Mouse (Mus musculus) heart, embryonic 12.5 days (tissue): Measurements from ENCODE around the gene Slc13a5. TPM values are rescaled to one million over a fixed set of nuclear protein-coding genes. Genes with fewer than 3 reads are reported as not detected.

ENCODE experiments used
- ATAC-seq: fragments of 200-750 bp; cut with Nextera tagmentation; 2 replicates; pipeline ENCODE4 v1.8.0; 2017; ENCODE audit warnings: moderate TSS enrichment, moderate library complexity; ENCODE audit not compliant: insufficient number of reproducible peaks, low FRiP score
- H3K27ac ChIP-seq: fragments of 300-500 bp; sonication (generic); 2 replicates; pipeline ENCODE4 v1.5.1; 2016; ENCODE audit warnings: mild to moderate bottlenecking, moderate library complexity; ENCODE audit not compliant: poor library complexity, severe bottlenecking
- H3K27me3 ChIP-seq: fragments of 300-500 bp; sonication (generic); replicated peaks from 2 replicates; pipeline ENCODE4 v1.6.1; 2016; ENCODE audit warnings: mild to moderate bottlenecking, moderate library complexity
- H3K36me3 ChIP-seq: fragments of 300-500 bp; sonication (generic); 2 replicates; pipeline ENCODE4 v1.6.1; 2016; ENCODE audit warnings: mild to moderate bottlenecking, moderate library complexity
- H3K4me1 ChIP-seq: fragments of 300-500 bp; sonication (generic); replicated peaks from 2 replicates; pipeline ENCODE4 v1.6.1; 2016; ENCODE audit warnings: mild to moderate bottlenecking
- H3K4me2 ChIP-seq: fragments of 300-500 bp; sonication (generic); 2 replicates; pipeline ENCODE4 v1.6.1; 2016; ENCODE audit warnings: mild to moderate bottlenecking, moderate library complexity
- H3K4me3 ChIP-seq: fragments of 300-500 bp; sonication (generic); 2 replicates; pipeline ENCODE4 v1.5.1; 2016; ENCODE audit warnings: mild to moderate bottlenecking
- H3K9ac ChIP-seq: fragments of 300-500 bp; sonication (generic); 2 replicates; pipeline ENCODE4 v1.6.1; 2016; ENCODE audit warnings: mild to moderate bottlenecking, moderate library complexity
- H3K9me3 ChIP-seq: fragments of 300-500 bp; sonication (generic); replicated peaks from 2 replicates; pipeline ENCODE4 v1.6.1; 2016; ENCODE audit warnings: mild to moderate bottlenecking, moderate library complexity
- WGBS: fragments of 180-500 bp; shearing (Covaris S2); methylation state at CpG from one replicate; pipeline ENCODE4 v1.1.7; 2016; 5-methylcytosine and 5-hydroxymethylcytosine counted together
- polyA plus RNA-seq: library from polyadenylated mRNA; unstranded; fragments of >200 nt; fragmentation: Nextera tagmentation; extraction: Ambion mirVana; gene quantifications from 2 replicates; pipeline ENCODE4 v1.2.1, GENCODE M21; 2016

Gene Slc13a5
- 0.17 and 0.36 TPM in 2 replicates for polyA plus RNA-seq

DNA sequence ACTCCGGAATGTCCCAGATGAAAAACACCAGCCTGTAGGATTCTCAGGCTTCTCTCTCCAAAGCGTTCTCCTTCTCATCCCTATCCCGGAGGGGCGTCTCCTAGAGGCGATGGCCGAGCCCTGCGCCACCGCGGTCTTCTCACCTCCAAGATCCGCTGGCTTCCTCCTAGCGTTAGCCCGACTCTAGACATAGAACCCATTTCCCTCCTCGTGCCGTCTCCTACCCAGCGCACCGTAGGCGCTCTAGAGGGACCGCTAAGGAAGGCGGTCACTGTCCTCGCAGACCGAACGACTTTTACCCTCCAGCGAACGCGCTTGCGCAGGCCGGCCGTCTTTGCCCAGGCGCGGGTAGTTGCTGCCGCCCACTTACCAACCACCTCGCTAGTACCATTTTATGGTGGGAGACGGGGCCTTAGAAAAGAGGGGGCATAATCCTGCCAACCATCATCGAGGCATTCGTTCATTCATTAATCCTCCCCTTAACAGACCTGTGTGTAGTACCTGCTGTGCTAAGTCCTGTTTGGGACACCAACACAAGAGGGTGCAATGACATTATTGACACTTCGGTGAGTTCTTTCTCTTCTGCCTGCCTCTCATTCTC lies at the start of gene Slc13a5:
Gene Slc13a5, minus strand, starts transcription at position 263 of the 601 bp plus-strand sequence.
- Histone ChIP-seq H3K27ac (no peak within 1 kb of the TSS), H3K4me3 (peak within 1 kb of the TSS; percentile 50), H3K36me3 (no peaks in the 10 kb centered on the region), H3K9me3 (no peaks in the 10 kb centered on the region), H3K4me2 (peak within 1 kb of the TSS; percentile 91), H3K4me1 (peaks cover 29% of the 10 kb centered on the region), H3K27me3 (peaks cover 58% of the 10 kb centered on the region), H3K9ac (peak within 1 kb of the TSS; percentile 47; the same call in 1 of the 2 replicates)
- ATAC-seq: peak; percentile 55
- WGBS: 4% methylated on average over 36 of the region's 36 CpGs

DNA sequence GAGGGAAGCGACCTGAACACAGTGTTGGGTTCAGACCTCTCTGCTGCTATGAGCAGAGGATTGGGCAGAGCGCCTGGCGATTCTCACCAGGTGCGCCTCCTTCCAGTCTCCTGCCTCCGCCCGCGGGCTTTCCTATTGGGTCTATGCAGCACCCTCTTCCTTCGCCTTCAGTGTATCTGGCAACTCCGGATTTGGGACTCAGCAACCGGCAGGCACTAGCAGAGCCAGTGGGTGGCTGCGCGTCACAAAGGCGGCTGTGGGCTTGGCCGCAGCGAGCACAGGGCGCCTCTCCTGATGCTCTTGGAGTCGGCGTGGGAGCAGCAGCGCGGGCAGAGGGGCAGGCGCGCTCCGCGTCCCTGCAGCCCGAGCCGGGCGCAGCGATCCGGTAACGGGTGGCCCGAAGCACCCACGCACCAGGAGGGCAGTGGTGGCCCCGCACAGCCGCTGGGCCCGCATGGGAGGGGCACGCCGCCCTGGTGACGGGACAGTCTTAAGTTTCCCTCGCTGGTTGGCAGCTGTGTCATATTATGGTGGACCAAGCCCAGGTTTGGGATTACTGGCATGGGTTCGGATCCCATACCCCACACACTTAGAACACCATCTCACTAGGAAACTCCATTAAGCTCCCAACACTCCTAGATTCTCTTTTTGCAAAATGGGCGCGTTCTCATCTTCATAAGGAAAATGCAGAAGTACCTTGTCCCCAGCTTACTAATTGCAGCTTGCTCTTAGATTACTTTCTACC lies 47.3 kb upstream of the Slc13a5 start, which contains the start of gene Fbxo39:
Gene Fbxo39, plus strand, starts transcription at position 294 of the 745 bp plus-strand sequence.
- 9% methylated on average over 42 of the region's 42 CpGs for WGBS
- peak within 1 kb of the TSS; percentile 71 for H3K4me2 ChIP-seq
- H3K9ac ChIP-seq: peak within 1 kb of the TSS; percentile 19; the same call in 1 of the 2 replicates
- H3K4me1 ChIP-seq: peaks cover 10% of the 10 kb centered on the region
- no peaks in the 10 kb centered on the region for H3K9me3 ChIP-seq
- no peaks in the 10 kb centered on the region for H3K36me3 ChIP-seq
- no peak within 1 kb of the TSS for H3K27ac ChIP-seq
- H3K27me3 ChIP-seq: peaks cover 67% of the 10 kb centered on the region
- no peak for ATAC-seq
- H3K4me3 ChIP-seq: peak within 1 kb of the TSS; percentile 40

DNA sequence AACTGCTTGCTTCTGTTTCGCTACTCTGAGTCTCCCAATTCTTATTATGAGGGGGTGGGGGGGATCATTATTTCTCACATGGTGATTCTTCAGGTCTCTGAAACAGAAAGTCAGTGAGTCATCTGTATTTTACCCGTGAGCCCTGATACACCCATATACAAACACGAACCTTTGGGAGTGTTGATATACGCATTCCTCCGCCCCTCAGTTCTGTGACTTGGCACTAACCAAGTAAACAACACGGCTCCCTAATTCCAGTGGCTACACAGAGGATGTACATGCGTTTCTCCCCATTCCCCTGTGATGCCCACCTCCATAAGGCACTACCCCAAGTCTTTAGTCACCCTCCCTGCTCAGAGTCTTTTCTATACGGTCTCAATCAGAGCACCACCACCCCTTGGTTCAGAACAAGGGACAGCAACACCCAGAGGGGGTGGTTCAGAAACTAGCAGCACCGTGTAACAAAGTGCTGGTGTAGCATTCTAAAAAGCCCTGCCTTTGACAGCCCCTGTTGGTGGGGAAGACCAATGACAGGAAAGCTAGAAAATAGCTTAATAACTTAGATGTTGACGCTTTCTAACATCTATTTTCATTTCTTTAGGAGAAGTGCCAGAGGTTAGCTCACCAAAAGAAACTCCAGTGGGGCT lies 44.5 kb upstream of the Slc13a5 start:
- Histone ChIP-seq H3K4me3 (no peak overlapping the region), H3K9me3 (no peaks in the 10 kb centered on the region), H3K27me3 (peaks cover 40% of the 10 kb centered on the region), H3K27ac (no peak overlapping the region), H3K9ac (no peak overlapping the region), H3K4me1 (peaks cover 17% of the 10 kb centered on the region), H3K36me3 (no peaks in the 10 kb centered on the region), H3K4me2 (no peak overlapping the region)
- 76% methylated on average over 10 of the region's 10 CpGs for WGBS
- no peak for ATAC-seq

DNA sequence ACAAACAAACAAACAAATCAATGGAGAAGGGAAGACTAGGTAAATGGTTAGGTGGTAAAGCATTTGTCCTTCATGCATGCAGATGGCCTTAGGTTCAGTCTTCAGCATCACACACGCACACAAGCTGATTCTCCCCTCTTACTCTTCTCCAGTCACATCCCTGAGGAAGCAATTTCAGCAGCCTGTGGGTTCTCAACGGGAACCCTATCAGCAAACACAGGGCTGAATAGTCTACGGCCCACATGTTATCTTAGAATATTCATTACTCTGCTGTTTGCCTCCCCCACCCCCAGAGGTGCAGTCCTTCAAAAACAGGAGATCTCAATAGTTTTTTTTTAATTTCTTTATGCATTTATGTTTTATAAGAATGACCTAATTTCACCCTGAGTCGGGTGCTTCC lies 43.5 kb upstream of the Slc13a5 start:
- Histone ChIP-seq H3K36me3 (no peaks in the 10 kb centered on the region), H3K27me3 (peaks cover 32% of the 10 kb centered on the region), H3K4me1 (peaks cover 17% of the 10 kb centered on the region), H3K9ac (no peak overlapping the region), H3K4me2 (no peak overlapping the region), H3K27ac (no peak overlapping the region), H3K9me3 (no peaks in the 10 kb centered on the region), H3K4me3 (no peak overlapping the region)
- 60% methylated on average over 4 of the region's 4 CpGs for WGBS
- no peak for ATAC-seq

DNA sequence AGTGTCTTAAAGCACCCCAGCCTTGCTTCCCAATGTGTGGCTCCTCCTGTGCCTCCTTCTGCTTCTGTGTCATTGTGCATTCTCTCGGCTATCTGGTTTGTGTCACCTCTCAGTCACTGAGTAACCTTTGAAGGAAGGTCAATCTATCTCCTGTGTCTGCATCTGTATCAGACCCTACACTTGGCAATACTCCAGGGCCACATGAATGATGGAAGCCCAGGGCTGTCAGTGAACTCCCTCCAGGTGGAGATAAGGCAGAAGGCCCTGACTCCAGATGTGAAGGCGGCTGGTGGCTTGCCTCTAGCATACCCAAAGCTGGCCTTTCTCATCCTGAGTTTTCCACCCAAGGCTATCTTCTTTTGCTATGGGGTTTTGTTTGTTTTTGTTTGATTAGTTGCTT lies 42.0 kb upstream of the Slc13a5 start:
- Histone ChIP-seq H3K9ac (no peak overlapping the region), H3K4me1 (peaks cover 11% of the 10 kb centered on the region), H3K9me3 (no peaks in the 10 kb centered on the region), H3K27ac (no peak overlapping the region), H3K36me3 (no peaks in the 10 kb centered on the region), H3K27me3 (peaks cover 17% of the 10 kb centered on the region), H3K4me2 (no peak overlapping the region), H3K4me3 (no peak overlapping the region)
- WGBS: 9% methylated on average over 2 of the region's 2 CpGs
- peak; percentile 82 for ATAC-seq

DNA sequence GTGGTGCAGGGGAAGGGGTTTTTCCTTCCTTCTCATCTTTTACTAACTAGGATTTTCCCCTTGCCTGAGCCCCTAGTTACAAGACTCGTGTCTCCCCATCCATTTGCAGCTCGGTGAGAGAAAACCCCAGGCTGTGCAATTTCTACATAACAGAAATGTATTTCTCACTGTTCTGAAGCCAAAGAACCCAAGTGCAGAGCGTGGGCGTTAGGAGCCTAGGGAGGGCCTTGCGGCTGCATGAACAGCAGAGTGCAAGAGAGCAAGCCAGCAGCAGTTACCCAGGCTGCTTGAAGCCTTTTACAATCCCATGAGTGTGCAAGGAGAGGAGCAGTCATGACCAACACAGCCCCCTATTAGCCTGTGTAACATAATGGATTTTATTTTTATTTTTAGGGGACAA lies 40.4 kb upstream of the Slc13a5 start:
- no peak for ATAC-seq
- Histone ChIP-seq H3K4me3 (no peak overlapping the region), H3K27me3 (peaks cover 2% of the 10 kb centered on the region), H3K4me2 (no peak overlapping the region), H3K4me1 (peaks cover 11% of the 10 kb centered on the region), H3K9ac (no peak overlapping the region), H3K9me3 (no peaks in the 10 kb centered on the region), H3K27ac (no peak overlapping the region), H3K36me3 (no peaks in the 10 kb centered on the region)
- WGBS: 78% methylated on average over 5 of the region's 5 CpGs

DNA sequence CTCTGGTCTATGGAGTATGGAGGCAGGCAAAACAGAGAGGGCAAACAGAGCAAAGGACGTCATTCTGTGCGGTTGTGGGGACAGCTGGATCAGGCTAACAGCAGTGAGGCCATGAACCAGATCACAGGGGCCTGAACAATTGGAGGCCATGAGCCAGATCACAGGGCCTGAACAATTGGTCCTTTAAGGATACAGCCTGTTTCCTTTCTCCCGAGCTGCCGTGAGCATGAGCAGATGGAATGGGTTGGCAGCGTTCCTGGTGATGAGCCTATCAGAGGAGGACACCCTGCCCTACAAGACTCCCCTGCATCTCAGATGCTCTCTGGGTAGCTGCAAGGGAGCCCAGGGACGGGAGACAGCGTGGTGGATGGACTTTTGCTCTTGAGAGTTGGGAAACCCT lies 35.2 kb upstream of the Slc13a5 start:
- Histone ChIP-seq H3K27ac (no peak overlapping the region), H3K4me3 (peak overlapping the region; percentile 26), H3K4me2 (peak overlapping the region; percentile 58), H3K9ac (no peak overlapping the region), H3K4me1 (peaks cover 14% of the 10 kb centered on the region; the same call in 1 of the 2 replicates), H3K36me3 (no peaks in the 10 kb centered on the region), H3K9me3 (no peaks in the 10 kb centered on the region), H3K27me3 (no peaks in the 10 kb centered on the region)
- 68% methylated on average over 7 of the region's 7 CpGs for WGBS
- ATAC-seq: 0 out of 2 replicates have a peak, but pooled peaks have one; percentile 36

DNA sequence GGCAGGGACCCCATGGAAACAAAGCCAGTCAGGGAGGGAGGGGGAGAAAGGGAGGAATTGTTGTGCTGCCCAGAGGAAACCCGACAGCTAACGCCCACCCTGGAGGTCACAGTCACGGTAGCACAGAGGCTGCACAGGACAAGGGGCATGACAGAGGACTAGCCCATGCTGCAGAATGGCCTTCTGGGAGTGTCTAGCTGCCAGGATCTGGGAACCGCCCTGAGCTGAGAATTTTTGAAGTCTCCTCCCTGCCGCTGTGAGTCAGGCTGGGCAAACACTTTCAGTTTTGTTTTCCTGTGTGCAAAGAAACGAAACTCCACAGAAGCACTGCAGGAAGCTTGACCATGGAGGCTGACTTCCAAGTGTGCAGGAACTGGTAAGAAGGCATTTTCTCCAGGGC lies 34.3 kb upstream of the Slc13a5 start, which contains the start of gene Xaf1:
Gene Xaf1, plus strand, starts transcription at position 296 of the 400 bp plus-strand sequence.
- WGBS: 23% methylated on average over 6 of the region's 6 CpGs
- ATAC-seq: peak; percentile 68; the same call in 1 of the 2 replicates
- Histone ChIP-seq H3K27me3 (no peaks in the 10 kb centered on the region), H3K9me3 (no peaks in the 10 kb centered on the region), H3K4me1 (peaks cover 14% of the 10 kb centered on the region; the same call in 1 of the 2 replicates), H3K36me3 (no peaks in the 10 kb centered on the region), H3K9ac (0 out of 2 replicates have a peak within 1 kb of the TSS, but pooled peaks have one; percentile 25), H3K4me2 (peak within 1 kb of the TSS; percentile 58), H3K4me3 (peak within 1 kb of the TSS; percentile 26), H3K27ac (peak within 1 kb of the TSS; percentile 19; the same call in 1 of the 2 replicates)

DNA sequence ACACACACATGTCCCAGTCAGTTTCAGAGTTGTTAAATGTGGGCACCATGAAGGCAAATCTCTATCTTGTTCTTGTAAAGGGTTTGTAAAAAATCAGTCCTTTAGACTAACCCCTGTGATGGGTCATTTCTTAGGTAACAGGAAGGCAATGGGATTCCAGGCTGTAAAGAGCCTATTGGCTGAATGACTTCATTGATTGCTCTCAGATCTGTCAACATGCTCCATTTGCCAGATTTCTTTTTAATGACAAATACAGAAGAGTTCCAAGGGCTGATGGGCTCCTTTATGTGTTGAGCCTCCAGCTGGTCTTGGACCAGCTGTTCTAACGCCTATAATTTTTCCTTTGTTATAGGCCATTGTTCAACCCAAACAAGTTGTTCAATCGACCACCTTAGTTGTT lies 26.1 kb upstream of the Slc13a5 start:
- Histone ChIP-seq H3K9me3 (peaks cover 7% of the 10 kb centered on the region; the same call in 1 of the 2 replicates), H3K27me3 (no peaks in the 10 kb centered on the region), H3K36me3 (no peaks in the 10 kb centered on the region), H3K4me1 (no peaks in the 10 kb centered on the region), H3K4me2 (no peak overlapping the region), H3K4me3 (no peak overlapping the region), H3K9ac (no peak overlapping the region), H3K27ac (no peak overlapping the region)
- ATAC-seq: no peak
- WGBS: 80% methylated on average over 2 of the region's 2 CpGs

DNA sequence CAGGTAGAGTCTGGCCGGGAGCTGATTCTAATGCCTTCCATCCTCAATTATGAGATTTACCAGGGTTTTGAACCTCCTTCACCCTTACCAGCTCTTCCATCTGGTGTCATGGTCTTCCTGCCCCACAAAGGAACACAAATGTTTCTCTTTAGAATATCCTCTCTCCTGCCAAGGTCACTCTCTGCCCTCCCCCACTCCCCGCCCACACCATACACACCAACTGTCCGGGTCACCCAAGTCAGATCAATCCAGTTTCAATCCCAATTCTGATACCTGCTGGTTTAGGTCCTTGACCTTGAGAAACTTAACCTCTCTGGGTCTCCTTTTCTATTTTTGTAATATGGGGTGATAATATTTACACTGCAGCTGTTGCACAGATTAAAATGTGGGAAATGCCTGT lies 20.5 kb upstream of the Slc13a5 start:
- WGBS: 91% methylated on average over 3 of the region's 3 CpGs
- ATAC-seq: no peak
- H3K4me3 ChIP-seq: no peak overlapping the region
- H3K36me3 ChIP-seq: no peaks in the 10 kb centered on the region
- no peaks in the 10 kb centered on the region for H3K27me3 ChIP-seq
- H3K4me1 ChIP-seq: peaks cover 6% of the 10 kb centered on the region; the same call in 1 of the 2 replicates
- H3K4me2 ChIP-seq: no peak overlapping the region
- H3K9ac ChIP-seq: no peak overlapping the region
- no peak overlapping the region for H3K27ac ChIP-seq
- peaks cover 7% of the 10 kb centered on the region; the same call in 1 of the 2 replicates for H3K9me3 ChIP-seq

DNA sequence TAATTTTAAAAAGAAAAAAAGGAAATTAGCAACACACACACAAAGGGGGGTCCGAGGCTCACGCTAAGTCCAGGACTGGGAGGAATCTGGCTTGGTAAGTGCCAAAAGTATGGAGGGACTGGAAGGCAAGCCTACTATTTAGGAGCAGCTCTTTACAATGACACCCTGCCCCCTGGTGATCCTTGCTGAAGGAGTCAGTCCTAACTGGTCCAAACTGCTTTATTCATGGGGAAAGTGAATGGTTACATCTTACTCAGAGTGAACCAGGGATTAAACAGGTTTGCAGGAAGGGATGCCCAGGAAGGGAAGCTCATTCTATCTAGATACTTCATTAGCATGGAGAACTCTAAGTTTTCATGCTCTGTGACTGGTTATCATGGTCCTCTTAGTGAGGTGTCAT lies 20.1 kb upstream of the Slc13a5 start:
- Histone ChIP-seq H3K4me3 (no peak overlapping the region), H3K36me3 (no peaks in the 10 kb centered on the region), H3K4me1 (peaks cover 6% of the 10 kb centered on the region; the same call in 1 of the 2 replicates), H3K27ac (no peak overlapping the region), H3K4me2 (no peak overlapping the region), H3K9me3 (peaks cover 7% of the 10 kb centered on the region; the same call in 1 of the 2 replicates), H3K9ac (no peak overlapping the region), H3K27me3 (no peaks in the 10 kb centered on the region)
- ATAC-seq: no peak
- 85% methylated on average over 2 of the region's 2 CpGs for WGBS
